Mouse (Mus musculus) adrenal gland, postnatal 36 days (tissue): ENCODE data around the gene Dhtkd1. TPM values are rescaled to one million over a fixed set of nuclear protein-coding genes. Genes with fewer than 3 reads are reported as not detected.
A peak's percentile ranks its signal among the peaks of the same experiment; 100 is the strongest.

Source experiments
- DNase-seq, 2 experiments: peaks; one replicate each; pipeline ENCODE4 v3.0.0; 2021; ENCODE audit warnings: mixed read lengths in 1 of 2
- total RNA-seq, 2 experiments: library from RNA; stranded (reverse); gene quantifications; 2 replicates each; pipeline ENCODE4 v1.2.3; 2021

Dhtkd1 gene
- total RNA-seq, 2 experiments from 2014 or later, result 7.7 to 14.2 TPM

- DNase-seq, result no peak
Observed at GRCm38 (mm10) chr2:5931938-5932337, 10.7 kb downstream of the Dhtkd1 start.

GRCm38 (mm10) chr2:5930291-5931054 is 12.1 kb downstream of the Dhtkd1 start:
- no peak for DNase-seq

GRCm38 (mm10) chr2:5929793-5930192 is 12.8 kb downstream of the Dhtkd1 start:
- no peak for DNase-seq

- DNase-seq, result no peak
Observed at GRCm38 (mm10) chr2:5927481-5927880, 15.1 kb downstream of the Dhtkd1 start.

- DNase-seq, result no peak
Observed at GRCm38 (mm10) chr2:5923786-5924185, 18.8 kb downstream of the Dhtkd1 start.

GRCm38 (mm10) chr2:5922823-5923222 is 19.8 kb downstream of the Dhtkd1 start:
- DNase-seq, result no peak

GRCm38 (mm10) chr2:5911282-5911965 is 31.2 kb downstream of the Dhtkd1 start:
- no peak for DNase-seq

- DNase-seq, result peak; percentile 40 to 65
Observed at GRCm38 (mm10) chr2:5906625-5907024, 36.0 kb downstream of the Dhtkd1 start.

GRCm38 (mm10) chr2:5906092-5906491 is 36.5 kb downstream of the Dhtkd1 start:
- DNase-seq, result peak; percentile 50 to 76

GRCm38 (mm10) chr2:5900145-5900544 is 42.4 kb downstream of the Dhtkd1 start:
- DNase-seq, result peak; percentile 25 to 55

GRCm38 (mm10) chr2:5894843-5895570 is 47.6 kb downstream of the Dhtkd1 start, which contains the start of gene Sec61a2:
TSS of gene Sec61a2 (minus strand) at chr2:5895432.
- peak; percentile 99 to 100 for DNase-seq

GRCm38 (mm10) chr2:5894296-5894695 is 48.3 kb downstream of the Dhtkd1 start:
- peak in 1 of 2 experiments; percentile 12 for DNase-seq

GRCm38 (mm10) chr2:5889412-5889811 is 53.2 kb downstream of the Dhtkd1 start:
- DNase-seq, result no peak

GRCm38 (mm10) chr2:5888865-5889264 is 53.7 kb downstream of the Dhtkd1 start:
- DNase-seq, result no peak

- no peak for DNase-seq
Observed at GRCm38 (mm10) chr2:5877446-5877845, 65.1 kb downstream of the Dhtkd1 start.

- DNase-seq, result no peak
Observed at GRCm38 (mm10) chr2:5869746-5870145, 72.8 kb downstream of the Dhtkd1 start.

GRCm38 (mm10) chr2:5867681-5868080 is 74.9 kb downstream of the Dhtkd1 start:
- DNase-seq, result no peak

- no peak for DNase-seq
Observed at GRCm38 (mm10) chr2:5862834-5863233, 79.8 kb downstream of the Dhtkd1 start, which contains the start of gene Gm13199. TSS of gene Gm13199 (minus strand) at chr2:5862934.

- DNase-seq, result no peak
Observed at GRCm38 (mm10) chr2:5851866-5852265, 90.7 kb downstream of the Dhtkd1 start.

GRCm38 (mm10) chr2:5851116-5851515 is 91.5 kb downstream of the Dhtkd1 start:
- DNase-seq, result peak; percentile 67 to 71
